Mouse (Mus musculus): ENCODE results near the gene Tfap4.
A peak's percentile ranks its signal among the peaks of the same experiment; 100 is the strongest.
"Not testable (repeated sequence)": the region's sequence is repeated elsewhere in the genome, so short reads cannot be mapped to it uniquely, and the experiment has no call there.

The Tfap4 gene

DNA sequence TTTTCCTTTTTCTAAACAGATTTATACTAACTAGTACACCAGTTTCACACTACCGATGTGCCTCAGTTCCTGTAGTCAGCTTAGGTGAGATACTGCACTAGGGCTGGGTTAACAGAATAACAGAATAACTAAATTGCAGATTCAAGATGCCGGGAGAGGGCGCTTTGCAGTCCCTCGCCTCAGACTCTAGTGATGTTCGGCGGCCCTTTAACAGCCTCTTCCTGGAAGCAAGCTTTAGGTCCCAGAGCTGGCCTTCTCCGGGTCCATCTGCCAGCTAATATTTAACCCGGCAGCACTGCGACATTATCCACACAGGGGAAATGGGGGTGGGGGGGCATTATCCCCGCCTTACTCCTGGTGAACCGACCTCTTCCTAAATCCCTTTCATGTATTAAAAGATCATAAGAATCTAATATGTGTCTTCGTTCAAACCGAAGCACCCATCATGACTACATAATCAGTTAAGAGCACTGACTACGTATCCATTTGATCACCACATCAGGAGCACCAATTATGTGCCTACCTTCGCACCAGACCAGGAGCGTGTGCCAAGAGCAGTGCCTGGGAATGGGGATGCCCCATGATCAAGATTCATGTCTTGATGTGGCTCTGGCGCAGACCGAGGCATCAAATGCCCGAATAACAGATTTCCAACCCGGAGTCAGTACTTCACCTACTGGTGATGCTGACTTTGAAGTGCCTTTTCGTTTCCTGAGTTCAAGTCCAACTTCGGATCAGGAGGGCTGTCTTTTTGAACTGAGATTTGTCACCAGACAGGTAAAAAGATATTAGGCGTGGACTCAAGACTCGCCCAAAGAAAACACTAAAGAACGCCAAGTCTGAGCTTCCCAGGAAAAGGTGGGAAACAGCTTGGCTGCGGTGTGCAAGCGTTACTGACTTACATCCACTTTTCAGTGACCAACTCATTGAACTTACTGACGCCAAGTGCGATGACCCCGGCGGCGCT is 33.5 kb upstream of the Tfap4 start:
- peak; percentile 51 for DNase-seq (ENCODE audit: low spot score)

DNA sequence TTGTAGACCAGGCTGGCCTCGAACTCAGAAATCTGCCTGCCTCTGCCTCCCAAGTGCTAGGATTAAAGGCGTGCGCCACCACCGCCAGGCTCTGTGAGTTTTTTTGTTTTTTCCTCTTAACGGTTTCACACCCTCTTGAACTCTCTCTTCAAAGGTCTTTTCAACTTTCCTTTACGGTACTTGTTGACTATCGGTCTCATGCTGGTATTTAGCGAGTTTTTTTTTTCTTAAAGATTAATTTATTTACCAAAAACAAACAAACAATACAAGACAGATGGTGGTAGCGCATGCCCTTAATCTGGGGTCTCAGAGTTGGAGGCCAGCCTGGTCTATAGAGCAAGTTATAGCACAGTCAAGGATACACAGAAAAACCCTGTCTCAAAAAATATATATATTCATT is 30.6 kb upstream of the Tfap4 start:
- DNase-seq (ENCODE audit: low spot score): no peak

GRCm38 (mm10) chr16:4587516-4588210 is 28.0 kb upstream of the Tfap4 start:
- no peak for DNase-seq (ENCODE audit: low spot score)

DNA sequence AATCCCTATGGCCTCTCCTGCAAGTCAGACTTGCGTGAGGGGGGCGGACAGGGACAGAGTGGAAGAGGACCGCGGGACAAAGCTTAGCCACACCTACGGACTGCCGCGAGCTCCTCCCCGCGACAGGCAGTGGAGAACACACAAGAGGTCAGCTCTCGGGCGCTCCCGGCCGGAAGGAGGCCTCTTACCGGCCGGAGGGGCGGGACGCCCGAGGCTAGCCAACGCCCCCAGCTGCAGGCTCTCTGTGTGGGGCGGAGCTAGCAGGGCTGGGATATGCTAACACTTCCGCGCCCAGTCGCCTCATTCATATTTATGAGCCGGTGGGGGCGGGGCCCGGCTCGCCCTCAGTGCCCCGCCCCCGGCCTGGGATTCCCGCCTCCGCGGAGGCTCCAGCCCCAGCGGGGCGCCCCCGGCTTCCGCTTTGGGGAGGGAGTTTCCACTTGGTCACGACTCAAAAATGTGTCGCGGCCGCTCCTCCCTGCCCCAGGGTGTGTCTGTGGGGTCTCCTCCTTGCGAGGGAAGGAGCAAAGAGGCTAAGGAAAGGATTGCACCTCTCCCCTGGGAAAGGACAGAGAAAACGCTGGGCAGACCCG is 27.0 kb upstream of the Tfap4 start:
- DNase-seq (ENCODE audit: low spot score): peak; percentile 96

DNA sequence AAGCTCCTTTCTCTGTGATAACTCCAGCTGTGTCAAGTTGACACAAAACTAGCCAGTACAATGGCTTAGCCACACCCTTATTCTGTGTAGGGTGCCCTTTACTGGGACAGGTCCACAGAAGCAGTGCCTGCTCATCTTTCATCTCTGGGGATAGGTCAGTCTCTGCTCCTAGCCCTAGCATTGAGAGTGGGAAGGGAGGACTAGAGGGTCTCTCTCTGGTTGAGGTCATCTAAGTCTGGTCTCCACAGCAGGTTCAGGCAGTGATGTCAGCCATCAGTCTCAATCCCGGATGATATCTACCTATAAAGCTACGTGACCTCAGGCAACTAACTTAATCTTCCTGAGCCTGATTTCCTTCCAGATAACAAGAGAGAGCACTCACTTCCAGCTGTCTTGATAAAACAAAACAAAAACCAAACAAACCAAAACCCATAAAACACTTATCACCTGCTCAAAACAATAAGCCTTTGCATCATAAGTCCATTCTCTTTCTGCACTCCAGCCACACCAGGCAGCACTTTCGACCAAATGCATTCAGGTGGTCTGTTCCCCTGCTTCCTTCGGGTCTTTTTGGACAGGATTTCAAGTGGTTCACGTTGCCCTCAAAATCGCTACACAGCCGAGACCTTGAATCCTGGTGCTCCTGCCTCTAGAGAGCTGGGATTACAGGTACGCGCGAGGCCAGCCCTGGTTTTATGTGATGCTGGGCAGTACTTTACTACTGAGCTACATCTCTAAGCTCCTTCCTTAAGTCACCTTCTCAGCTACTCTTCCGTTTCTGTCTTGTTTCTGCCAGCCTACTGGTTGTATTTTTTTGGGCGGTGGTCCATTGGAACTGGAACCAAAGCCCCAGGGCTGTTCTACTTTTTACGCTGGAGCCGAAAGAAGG is 26.2 kb upstream of the Tfap4 start:
- no peak for DNase-seq (ENCODE audit: low spot score)

GRCm38 (mm10) chr16:4584438-4584837 is 24.8 kb upstream of the Tfap4 start:
- DNase-seq (ENCODE audit: low spot score): no peak

DNA sequence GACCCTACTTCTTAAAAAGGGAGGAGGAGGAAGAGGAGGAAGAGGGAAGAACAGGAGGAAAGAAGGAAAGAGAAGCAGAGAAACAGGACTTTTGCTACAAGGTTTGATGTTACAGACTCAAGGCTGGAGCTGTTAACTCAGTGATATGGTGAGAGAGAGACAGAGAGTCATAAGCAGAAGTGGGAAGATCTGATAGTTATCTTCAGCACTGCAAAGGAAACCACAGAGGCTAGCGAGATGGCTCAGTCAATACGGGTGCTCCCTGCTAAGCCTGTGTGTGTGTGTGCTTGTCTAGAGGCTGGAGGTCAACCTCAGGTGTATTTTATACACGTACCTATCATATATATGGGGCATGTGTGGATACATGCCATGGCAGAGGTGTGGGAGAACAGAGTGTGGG is 24.2 kb upstream of the Tfap4 start:
- DNase-seq (ENCODE audit: low spot score): no peak

- DNase-seq (ENCODE audit: low spot score): not testable (repeated sequence)
These were observed 21.5 kb upstream of the Tfap4 start for GRCm38 (mm10) chr16:4581179-4581578.

DNA sequence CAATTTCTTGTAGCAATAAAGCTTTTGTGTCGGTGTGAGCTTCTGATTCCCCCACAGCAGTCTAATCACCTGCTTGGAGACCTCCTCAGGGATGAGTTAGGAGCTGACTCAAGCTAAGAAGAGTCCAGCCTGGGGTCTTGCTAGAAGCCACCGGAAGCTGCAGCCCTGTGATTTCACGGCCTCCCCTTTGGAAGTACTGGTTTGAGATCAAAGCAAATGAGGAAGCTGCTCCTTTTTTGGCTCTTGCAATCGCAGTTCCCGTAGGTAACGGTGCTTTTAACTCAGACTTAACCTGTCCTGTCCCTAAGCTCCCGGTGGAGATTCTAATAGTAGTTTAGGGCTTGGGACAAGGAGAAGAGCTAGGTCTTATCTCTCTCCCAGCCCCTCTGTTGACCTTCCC is 19.0 kb upstream of the Tfap4 start:
- no peak for DNase-seq (ENCODE audit: low spot score)

- no peak for DNase-seq (ENCODE audit: low spot score)
These were observed 17.2 kb upstream of the Tfap4 start for GRCm38 (mm10) chr16:4576873-4577272.

DNA sequence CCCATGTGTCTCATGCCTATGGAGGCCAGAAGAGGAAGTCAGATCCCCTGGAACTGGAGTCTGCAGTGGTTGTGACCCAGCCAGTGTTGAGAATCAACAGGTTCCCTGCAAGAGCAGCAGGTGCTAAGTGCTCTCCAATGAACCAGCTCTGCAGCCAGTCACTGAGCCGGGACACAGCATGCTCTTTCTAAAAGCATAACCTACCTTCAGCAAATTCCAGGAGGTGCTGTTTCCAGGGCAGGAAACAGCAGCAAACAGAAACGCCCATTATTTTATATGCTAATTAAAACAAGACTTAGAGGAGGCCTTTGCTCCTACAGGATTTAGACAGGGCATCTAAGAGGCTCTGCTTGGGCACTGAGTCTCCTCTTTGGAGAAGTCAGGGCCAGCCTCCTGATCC is 16.4 kb upstream of the Tfap4 start:
- no peak for DNase-seq (ENCODE audit: low spot score)

GRCm38 (mm10) chr16:4570737-4571136 is 11.1 kb upstream of the Tfap4 start:
- no peak for DNase-seq (ENCODE audit: low spot score)

- peak; percentile 88 for DNase-seq (ENCODE audit: low spot score)
These were observed 8.3 kb upstream of the Tfap4 start for GRCm38 (mm10) chr16:4567912-4568311.

DNA sequence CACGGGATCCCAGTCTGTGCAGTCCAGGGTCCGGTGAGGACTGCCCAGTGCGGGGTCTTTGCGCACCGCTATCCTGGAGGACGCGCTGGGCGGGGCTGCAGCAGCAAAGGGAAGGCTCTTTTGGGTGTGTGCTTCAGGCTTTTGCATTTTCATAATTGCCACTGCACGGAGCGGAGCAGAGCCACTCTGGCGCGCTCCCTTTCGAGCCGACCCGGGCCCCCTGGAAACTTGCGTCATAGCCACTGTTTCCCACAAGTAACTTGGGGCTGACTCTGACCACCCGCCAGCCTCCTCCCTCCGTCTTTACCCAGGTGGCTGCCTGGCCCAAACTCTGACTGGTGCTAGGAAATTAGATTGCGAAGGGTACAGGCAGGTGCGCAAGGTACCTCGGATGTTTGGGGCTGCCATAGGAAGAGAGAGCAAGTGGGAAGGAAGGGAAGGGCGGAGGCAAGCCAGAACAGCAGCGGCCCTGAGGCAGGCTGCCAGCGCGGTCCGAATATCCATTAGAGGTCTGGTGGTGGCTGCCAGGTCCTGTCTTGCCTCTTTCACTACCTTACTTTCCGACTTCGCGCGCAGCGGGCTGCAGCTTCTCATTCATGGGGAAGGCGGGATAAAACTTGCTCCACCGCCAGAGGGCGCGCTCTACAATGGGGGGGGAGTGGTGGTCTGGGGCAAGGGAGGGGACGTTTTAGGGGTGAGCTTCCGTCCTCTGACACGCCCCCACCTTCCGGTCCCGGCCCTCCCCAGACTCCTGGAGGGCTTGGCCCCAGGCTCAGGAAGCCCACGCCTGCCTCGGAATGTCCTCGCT is 695 bp upstream of the Tfap4 start:
- DNase-seq (ENCODE audit: low spot score): peak; percentile 70

DNA sequence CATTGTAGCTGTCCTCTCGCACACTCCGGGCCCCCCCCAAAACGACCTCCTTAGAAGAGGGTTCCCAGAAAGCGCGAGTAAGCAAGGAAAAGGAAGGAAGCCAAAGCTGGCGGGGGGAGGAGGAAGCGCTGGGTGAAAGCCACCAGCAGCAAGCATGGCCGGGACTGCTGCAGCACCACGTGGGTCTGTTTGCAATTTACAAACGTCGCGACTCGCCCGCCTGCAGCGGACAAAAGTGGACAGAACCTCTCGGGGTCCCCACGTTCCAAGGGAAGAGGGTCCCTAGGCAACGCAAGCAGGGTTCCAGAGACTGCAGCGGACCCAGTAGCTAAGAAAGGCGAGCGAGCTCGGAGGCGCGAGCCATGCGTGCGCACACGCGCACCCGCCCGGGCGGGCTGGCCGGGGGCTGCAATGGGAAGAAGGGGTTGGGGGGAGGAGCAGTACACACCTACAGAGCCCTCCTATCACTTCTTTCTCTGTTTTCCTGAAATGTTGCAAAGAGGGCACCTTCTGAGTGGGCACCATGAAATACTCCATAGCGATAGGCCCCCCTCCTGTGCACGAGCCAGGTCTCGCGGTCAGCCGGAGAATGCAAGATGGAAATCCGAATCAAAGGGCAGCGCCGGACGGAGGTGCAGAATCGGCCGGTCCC is 548 bp downstream of the Tfap4 start:
- peak; percentile 58 for DNase-seq (ENCODE audit: low spot score)

DNA sequence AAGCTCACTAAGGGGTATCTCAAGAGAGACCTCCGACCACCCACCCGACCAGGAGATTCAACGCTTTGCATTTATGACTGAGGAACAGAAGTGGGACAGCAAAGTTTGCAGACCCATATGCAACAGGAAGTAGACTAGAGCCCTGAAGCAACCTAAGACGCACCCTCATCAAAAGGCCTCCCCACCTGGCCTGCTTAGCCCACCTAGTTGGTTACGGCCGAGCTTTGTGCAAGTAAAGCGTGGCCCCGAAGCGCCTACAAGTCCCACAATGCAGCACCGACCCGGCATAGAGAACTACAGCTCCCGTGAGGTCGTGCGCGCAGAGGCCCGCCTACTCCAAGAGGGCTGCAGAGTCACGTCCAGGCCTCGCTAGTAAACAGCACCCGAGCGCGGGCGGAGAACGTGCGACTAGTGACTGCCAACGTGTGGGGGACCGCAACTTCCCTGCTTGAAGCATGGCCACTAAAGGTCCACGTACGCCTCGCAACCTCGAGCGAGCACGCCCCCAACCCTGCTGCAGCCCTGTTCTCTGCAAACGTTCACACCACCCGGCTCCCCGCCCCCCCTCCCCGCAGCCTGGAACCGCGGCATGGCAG is 1.2 kb downstream of the Tfap4 start:
- DNase-seq (ENCODE audit: low spot score): peak; percentile 77

DNA sequence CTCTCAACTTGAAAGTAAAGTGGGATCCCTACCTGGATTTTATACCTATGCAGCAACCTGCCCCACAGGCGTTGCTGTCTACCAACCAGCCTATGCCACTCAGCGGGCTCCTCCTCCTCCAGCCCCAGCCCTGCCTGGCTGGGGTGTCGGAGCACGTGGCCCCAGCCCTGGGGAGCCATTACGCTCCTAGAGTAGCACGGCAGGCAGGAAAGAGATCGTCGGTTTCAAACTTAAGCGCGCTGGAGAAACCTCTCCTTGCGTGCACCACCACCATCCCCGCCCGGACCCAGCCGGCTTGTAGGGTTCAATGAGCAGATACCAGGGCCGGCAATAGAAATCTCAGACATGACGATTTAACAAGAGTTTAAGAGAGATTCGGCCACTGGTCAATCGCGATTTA is 1.7 kb downstream of the Tfap4 start:
- peak; percentile 62 for DNase-seq (ENCODE audit: low spot score)

GRCm38 (mm10) chr16:4557085-4557484 is 2.6 kb downstream of the Tfap4 start:
- DNase-seq (ENCODE audit: low spot score): no peak

DNA sequence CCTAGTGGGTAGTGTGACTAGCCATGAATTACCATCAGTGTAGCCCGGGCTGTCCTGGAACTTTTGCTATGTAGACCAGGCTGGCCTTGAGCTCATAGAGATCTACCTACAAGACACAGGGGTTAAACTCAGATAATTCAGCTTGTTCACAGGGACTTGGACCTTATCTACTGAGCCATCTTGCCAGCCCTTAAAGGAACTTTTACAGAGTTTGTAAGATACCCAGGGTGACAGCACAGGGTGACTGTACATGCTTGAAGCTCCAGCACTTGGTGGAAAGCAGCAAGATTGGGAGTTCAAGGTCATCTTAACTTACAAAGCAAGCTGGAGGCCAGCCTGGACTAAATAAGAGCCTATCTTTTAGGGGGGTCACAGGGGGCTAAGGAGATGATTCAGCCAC is 4.1 kb downstream of the Tfap4 start:
- DNase-seq (ENCODE audit: low spot score): no peak

Data from urinary bladder, postnatal 25 days (tissue).